Mouse (Mus musculus) lung, postnatal 0 days (tissue): ENCODE results near the gene Bcar3.

Experiments used
- CTCF ChIP-seq: IDR thresholded peaks from 2 replicates; pipeline ENCODE4 v1.5.1; 2016; ENCODE audit warnings: antibody characterized with exemption, mild to moderate bottlenecking
- EP300 ChIP-seq: IDR thresholded peaks from 2 replicates; pipeline ENCODE4 v1.6.1; 2016; ENCODE audit warnings: antibody characterized with exemption, mild to moderate bottlenecking, control low read depth

DNA sequence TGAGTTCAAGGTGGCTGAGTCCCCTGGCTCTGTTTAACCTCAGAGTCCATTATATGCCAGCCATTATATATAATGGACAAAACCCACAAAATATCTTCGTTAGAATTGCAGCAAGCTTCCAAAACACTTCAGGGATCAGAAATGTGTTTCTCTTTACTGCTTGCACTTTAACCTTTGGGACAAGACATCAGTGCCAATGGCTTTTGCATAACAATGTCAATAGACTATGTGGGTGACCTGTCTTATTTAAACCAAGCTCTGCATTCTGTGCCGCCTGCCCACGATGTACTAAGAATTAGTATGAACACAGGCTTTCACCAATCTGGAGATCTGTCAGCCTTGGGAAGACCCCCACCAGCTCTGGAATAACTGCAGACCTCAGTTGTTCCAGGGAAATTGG, 190.4 kb downstream of the Bcar3 start:
- TF ChIP-seq CTCF: no peak
- no peak for TF ChIP-seq EP300
